Mouse (Mus musculus): ENCODE results near the gene Rlbp1. TPM values are rescaled to one million over a fixed set of nuclear protein-coding genes. Genes with fewer than 3 reads are reported as not detected.

Rlbp1 gene
- polyA plus RNA-seq, 2 experiments: 1.7 to 4.7 TPM

DNA sequence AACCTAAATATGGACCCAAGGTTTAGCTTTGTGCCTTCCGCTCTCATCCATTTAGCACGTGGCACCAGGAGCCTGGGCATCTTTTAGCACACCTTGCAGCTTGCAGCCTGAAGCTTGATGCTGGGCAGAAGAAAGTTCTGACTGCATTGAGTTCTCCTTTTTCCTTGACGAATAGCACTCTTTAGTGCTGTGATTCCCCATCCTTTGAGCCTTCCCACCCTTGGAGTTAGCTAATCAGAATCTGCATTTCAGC, 27.7 kb downstream of the Rlbp1 start:
- Histone ChIP-seq H3K9me3 (ENCODE audit: control insufficient read depth, low read length) (no peaks in the 10 kb centered on the region), H3K36me3 (ENCODE audit: control insufficient read depth, insufficient read depth, low read length) (peaks cover 36% of the 10 kb centered on the region)

GRCm38 (mm10) chr7:79358350-79359182, 28.3 kb downstream of the Rlbp1 start:
- no peak overlapping the region for H3K27ac ChIP-seq (replicated peaks; ENCODE audit: low read depth, low read length)
- DNase-seq (ENCODE audit: low spot score): no peak
- no peak for TF ChIP-seq POLR2A (IDR thresholded peaks at IDR 0.05; ENCODE audit: borderline replicate concordance, extremely low read depth, insufficient read depth, insufficient read length)
- H3K9ac ChIP-seq (ENCODE audit: low read depth, low read length, severe bottlenecking): no peak overlapping the region
- no peak overlapping the region for H3K4me3 ChIP-seq (replicated peaks; ENCODE audit: low read length)
- 67% methylated on average over 15 of the region's 15 CpGs for WGBS
- H3K9me3 ChIP-seq (ENCODE audit: control insufficient read depth, low read length): no peaks in the 10 kb centered on the region
- H3K4me2 ChIP-seq (replicated peaks; ENCODE audit: low read depth, low read length, severe bottlenecking): no peak overlapping the region
- ATAC-seq (ENCODE audit: low FRiP score, low read depth): no peak
- H3K4me1 ChIP-seq (ENCODE audit: control insufficient read depth, insufficient read depth, low read length): no peaks in the 10 kb centered on the region
- no peaks in the 10 kb centered on the region for H3K27me3 ChIP-seq (ENCODE audit: control insufficient read depth, insufficient read depth, low read length)
- H3K36me3 ChIP-seq (ENCODE audit: control insufficient read depth, insufficient read depth, low read length): peaks cover 41% of the 10 kb centered on the region

More for the DNA sequence above, 27.7 kb downstream of the Rlbp1 start:
- Histone ChIP-seq H3K4me2 (replicated peaks; ENCODE audit: low read depth, low read length, severe bottlenecking) (no peak overlapping the region), H3K27me3 (ENCODE audit: control insufficient read depth, insufficient read depth, low read length) (no peaks in the 10 kb centered on the region), H3K27ac (replicated peaks; ENCODE audit: low read depth, low read length) (no peak overlapping the region), H3K4me1 (ENCODE audit: control insufficient read depth, insufficient read depth, low read length) (no peaks in the 10 kb centered on the region), H3K9ac (ENCODE audit: low read depth, low read length, severe bottlenecking) (no peak overlapping the region), H3K4me3 (replicated peaks; ENCODE audit: low read length) (no peak overlapping the region)
- WGBS: 89% methylated on average over 3 of the region's 3 CpGs
- no peak for TF ChIP-seq POLR2A (IDR thresholded peaks at IDR 0.05; ENCODE audit: borderline replicate concordance, extremely low read depth, insufficient read depth, insufficient read length)
- no peak for ATAC-seq (ENCODE audit: low FRiP score, low read depth)
- DNase-seq (ENCODE audit: low spot score): no peak

DNA sequence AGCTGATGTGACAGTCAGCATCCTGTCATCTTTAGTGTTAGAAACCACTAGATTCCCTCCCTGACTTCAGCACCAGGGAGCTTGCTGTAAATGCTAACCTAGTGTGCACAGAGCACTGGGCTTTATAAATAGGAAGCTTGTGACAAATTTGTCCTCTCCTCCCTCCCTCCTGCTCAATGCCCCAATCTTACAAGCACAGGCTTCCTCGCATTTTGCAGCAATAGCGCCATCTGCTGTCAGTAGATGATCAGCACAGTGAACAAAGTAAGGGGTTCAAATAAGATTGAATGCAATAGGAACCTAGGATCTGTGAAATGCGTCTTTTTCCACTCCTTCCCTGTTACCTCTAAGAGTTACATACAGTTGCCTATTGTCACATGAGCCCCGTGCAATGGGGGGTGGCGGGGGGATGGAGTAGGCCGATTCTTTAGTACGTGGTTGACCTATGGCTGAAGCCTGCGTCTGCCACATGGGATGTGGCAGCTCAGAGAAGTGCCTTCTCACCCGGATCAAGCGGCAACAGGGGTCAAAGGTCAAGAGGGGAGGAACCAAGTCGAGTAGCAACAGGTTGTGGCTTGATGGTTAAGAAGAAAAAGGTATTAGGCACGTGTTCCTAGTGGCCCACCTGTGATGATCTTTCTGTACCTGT, 37.0 kb downstream of the Rlbp1 start:
- WGBS: 41% methylated on average over 12 of the region's 12 CpGs
- H3K4me2 ChIP-seq (replicated peaks; ENCODE audit: low read depth, low read length, severe bottlenecking): no peak overlapping the region
- ATAC-seq (ENCODE audit: low FRiP score, low read depth): peak; percentile 58; the same call in 1 of the 2 replicates

DNA sequence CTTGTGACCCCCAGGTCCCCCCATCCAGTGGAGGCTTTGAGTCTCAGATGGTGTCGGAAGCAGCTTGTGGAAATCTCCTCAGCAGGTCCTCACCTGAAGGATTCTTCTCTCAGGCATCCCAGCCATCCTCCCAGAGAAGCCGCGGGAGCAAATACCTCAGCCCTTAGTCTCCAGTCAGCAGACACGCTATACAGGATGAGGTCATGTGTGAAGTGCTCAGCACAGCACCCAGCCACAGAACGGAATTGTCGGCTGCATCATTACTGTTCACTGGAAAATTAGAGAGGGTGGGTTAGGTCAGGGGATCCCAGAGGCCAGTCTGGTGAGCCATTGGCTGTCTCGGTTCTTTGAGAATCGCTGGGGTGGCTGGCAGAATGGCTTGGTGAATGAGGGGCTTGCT, 38.0 kb downstream of the Rlbp1 start:
- H3K27ac ChIP-seq (replicated peaks; ENCODE audit: low read depth, low read length): no peak overlapping the region
- no peak overlapping the region for H3K9ac ChIP-seq (ENCODE audit: low read depth, low read length, severe bottlenecking)
- 82% methylated on average over 8 of the region's 8 CpGs for WGBS

More for the DNA sequence above, 37.0 kb downstream of the Rlbp1 start:
- H3K9me3 ChIP-seq (ENCODE audit: control insufficient read depth, low read length): no peaks in the 10 kb centered on the region
- no peaks in the 10 kb centered on the region for H3K4me1 ChIP-seq (ENCODE audit: control insufficient read depth, insufficient read depth, low read length)
- H3K4me3 ChIP-seq (replicated peaks; ENCODE audit: low read length): no peak overlapping the region
- no peak overlapping the region for H3K27ac ChIP-seq (replicated peaks; ENCODE audit: low read depth, low read length)
- no peak overlapping the region for H3K9ac ChIP-seq (ENCODE audit: low read depth, low read length, severe bottlenecking)
- peak; percentile 62 for DNase-seq (ENCODE audit: low spot score)
- TF ChIP-seq POLR2A (IDR thresholded peaks at IDR 0.05; ENCODE audit: borderline replicate concordance, extremely low read depth, insufficient read depth, insufficient read length): no peak
- no peaks in the 10 kb centered on the region for H3K27me3 ChIP-seq (ENCODE audit: control insufficient read depth, insufficient read depth, low read length)
- peaks cover 46% of the 10 kb centered on the region for H3K36me3 ChIP-seq (ENCODE audit: control insufficient read depth, insufficient read depth, low read length)

DNA sequence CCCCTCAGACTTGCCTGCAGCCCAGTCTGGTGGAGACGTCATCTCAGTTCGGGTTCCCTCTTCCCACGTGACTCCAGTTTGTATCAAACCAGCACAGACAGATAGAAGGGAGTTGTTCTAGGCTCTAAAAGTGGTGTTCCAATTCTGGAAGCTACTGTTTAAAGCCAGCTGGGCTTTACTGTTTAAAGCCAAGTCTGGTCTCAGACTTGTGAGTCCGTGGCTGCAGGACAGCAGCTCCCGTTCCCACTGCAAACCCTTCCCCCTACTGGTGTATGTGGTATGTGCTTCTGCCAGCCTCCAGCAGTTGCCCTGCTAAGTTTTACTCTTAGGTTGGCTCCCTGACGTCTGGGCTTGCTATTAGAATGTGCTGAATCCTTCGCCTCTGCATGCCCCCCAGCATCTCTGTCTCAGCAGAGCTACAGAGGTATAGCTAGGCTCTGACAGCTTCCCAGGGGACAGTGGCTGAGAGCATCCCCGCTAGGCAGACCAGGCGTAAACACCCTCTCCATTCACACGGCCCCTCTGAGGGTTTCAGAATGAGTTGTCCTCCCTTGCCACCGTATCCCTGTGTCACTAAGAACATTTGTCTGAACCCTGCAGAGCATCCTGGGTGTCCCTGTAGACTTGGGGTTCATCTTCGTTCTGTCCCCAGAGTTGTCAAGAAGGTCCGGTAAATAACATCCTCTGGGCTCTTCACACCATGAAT, 39.6 kb downstream of the Rlbp1 start:
- WGBS: 75% methylated on average over 13 of the region's 13 CpGs
- Histone ChIP-seq H3K36me3 (ENCODE audit: control insufficient read depth, insufficient read depth, low read length) (peaks cover 32% of the 10 kb centered on the region), H3K27ac (replicated peaks; ENCODE audit: low read depth, low read length) (no peak overlapping the region), H3K4me2 (replicated peaks; ENCODE audit: low read depth, low read length, severe bottlenecking) (no peak overlapping the region), H3K9me3 (ENCODE audit: control insufficient read depth, low read length) (no peaks in the 10 kb centered on the region), H3K27me3 (ENCODE audit: control insufficient read depth, insufficient read depth, low read length) (no peaks in the 10 kb centered on the region), H3K4me1 (ENCODE audit: control insufficient read depth, insufficient read depth, low read length) (no peaks in the 10 kb centered on the region), H3K4me3 (replicated peaks; ENCODE audit: low read length) (no peak overlapping the region), H3K9ac (ENCODE audit: low read depth, low read length, severe bottlenecking) (no peak overlapping the region)
- no peak for TF ChIP-seq POLR2A (IDR thresholded peaks at IDR 0.05; ENCODE audit: borderline replicate concordance, extremely low read depth, insufficient read depth, insufficient read length)
- DNase-seq (ENCODE audit: low spot score): no peak
- no peak for ATAC-seq (ENCODE audit: low FRiP score, low read depth)

More for the DNA sequence above, 38.0 kb downstream of the Rlbp1 start:
- Histone ChIP-seq H3K4me1 (ENCODE audit: control insufficient read depth, insufficient read depth, low read length) (no peaks in the 10 kb centered on the region), H3K27me3 (ENCODE audit: control insufficient read depth, insufficient read depth, low read length) (no peaks in the 10 kb centered on the region), H3K9me3 (ENCODE audit: control insufficient read depth, low read length) (no peaks in the 10 kb centered on the region), H3K4me3 (replicated peaks; ENCODE audit: low read length) (no peak overlapping the region), H3K36me3 (ENCODE audit: control insufficient read depth, insufficient read depth, low read length) (peaks cover 38% of the 10 kb centered on the region), H3K4me2 (replicated peaks; ENCODE audit: low read depth, low read length, severe bottlenecking) (no peak overlapping the region)
- ATAC-seq (ENCODE audit: low FRiP score, low read depth) (no peak), DNase-seq (ENCODE audit: low spot score) (no peak)
- no peak for TF ChIP-seq POLR2A (IDR thresholded peaks at IDR 0.05; ENCODE audit: borderline replicate concordance, extremely low read depth, insufficient read depth, insufficient read length)
